Mouse (Mus musculus) midbrain, embryonic 11.5 days (tissue): ENCODE measurements around the gene Pam. TPM values are rescaled to one million over a fixed set of nuclear protein-coding genes. Genes with fewer than 3 reads are reported as not detected.

Experiments used
- ATAC-seq: fragments of 200-750 bp; cut with Nextera tagmentation; 2 replicates; pipeline ENCODE4 v1.8.0; 2017; ENCODE audit warnings: moderate TSS enrichment, moderate library complexity; ENCODE audit not compliant: low FRiP score
- DNase-seq: peaks from one replicate; pipeline ENCODE4 v3.0.0; 2015; ENCODE audit warnings: low spot score; ENCODE audit errors: missing footprints
- H3K27ac ChIP-seq: fragments of 300-500 bp; sonication (generic); 2 replicates; pipeline ENCODE4 v1.5.1; 2014; ENCODE audit warnings: low read depth, low read length
- H3K27me3 ChIP-seq: fragments of 300-500 bp; sonication (generic); 2 replicates; pipeline ENCODE4 v1.6.1; 2014; ENCODE audit warnings: mild to moderate bottlenecking, low read length, moderate library complexity, mixed read lengths; ENCODE audit not compliant: control insufficient read depth, insufficient read depth
- H3K36me3 ChIP-seq: fragments of 300-500 bp; sonication (generic); 2 replicates; pipeline ENCODE4 v1.6.1; 2014; ENCODE audit warnings: mild to moderate bottlenecking, low read length, moderate library complexity, mixed read lengths; ENCODE audit not compliant: control insufficient read depth, insufficient read depth
- H3K4me1 ChIP-seq: fragments of 300-500 bp; sonication (generic); 2 replicates; pipeline ENCODE4 v1.6.1; 2014; ENCODE audit warnings: low read length; ENCODE audit not compliant: control insufficient read depth, insufficient read depth
- H3K4me2 ChIP-seq: fragments of 300-500 bp; sonication (generic); 2 replicates; pipeline ENCODE4 v1.6.1; 2014; ENCODE audit warnings: mild to moderate bottlenecking, moderate library complexity
- H3K4me3 ChIP-seq: fragments of 300-500 bp; sonication (generic); 2 replicates; pipeline ENCODE4 v1.5.1; 2014; ENCODE audit warnings: low read depth, low read length
- H3K9ac ChIP-seq: fragments of 300-500 bp; sonication (generic); 2 replicates; pipeline ENCODE4 v1.6.1; 2014; ENCODE audit warnings: low read length
- H3K9me3 ChIP-seq: fragments of 300-500 bp; sonication (generic); 2 replicates; pipeline ENCODE4 v1.6.1; 2016; ENCODE audit warnings: low read length; ENCODE audit not compliant: control insufficient read depth
- WGBS: fragments of 180-500 bp; shearing (Covaris S2); extraction: QIAGEN DNeasy Blood & Tissue Kit; methylation state at CpG from one replicate; pipeline ENCODE4 v1.1.7; 2014; 5-methylcytosine and 5-hydroxymethylcytosine counted together
- polyA plus RNA-seq: library from polyadenylated mRNA; unstranded; fragments of >200 nt; fragmentation: Nextera tagmentation; extraction: Ambion mirVana; gene quantifications from 2 replicates; pipeline ENCODE4 v1.2.1, GENCODE M21; 2014

The Pam gene
- polyA plus RNA-seq, 1 experiment from 2014 or later = 21.1 TPM

DNA sequence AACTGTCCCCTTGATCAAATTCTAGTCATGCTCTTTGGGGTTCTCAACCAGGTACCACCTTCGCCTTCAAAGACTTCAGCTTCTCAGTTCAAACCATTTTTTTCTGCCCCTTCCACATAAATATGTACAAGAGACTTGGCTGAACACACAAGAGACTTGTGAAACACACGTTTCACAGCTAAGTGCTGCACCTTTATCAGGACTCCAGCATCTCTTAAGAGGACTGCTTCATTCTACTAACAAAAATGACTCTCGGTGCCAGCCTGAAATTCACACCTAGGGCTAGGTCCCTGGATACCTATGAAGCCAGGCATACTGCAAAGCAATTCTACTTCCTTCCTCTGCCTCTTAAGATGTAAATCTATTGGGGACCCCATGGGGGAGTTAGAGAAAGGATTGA lies 148.3 kb downstream of the Pam start:
- 78% methylated on average over 3 of the region's 3 CpGs for WGBS
- no peak for ATAC-seq
- DNase-seq = no peak
- Histone ChIP-seq H3K9ac (no peak overlapping the region), H3K4me2 (no peak overlapping the region), H3K27ac (no peak overlapping the region), H3K9me3 (no peaks in the 10 kb centered on the region), H3K4me3 (no peak overlapping the region), H3K27me3 (no peaks in the 10 kb centered on the region), H3K4me1 (no peaks in the 10 kb centered on the region), H3K36me3 (no peaks in the 10 kb centered on the region)

DNA sequence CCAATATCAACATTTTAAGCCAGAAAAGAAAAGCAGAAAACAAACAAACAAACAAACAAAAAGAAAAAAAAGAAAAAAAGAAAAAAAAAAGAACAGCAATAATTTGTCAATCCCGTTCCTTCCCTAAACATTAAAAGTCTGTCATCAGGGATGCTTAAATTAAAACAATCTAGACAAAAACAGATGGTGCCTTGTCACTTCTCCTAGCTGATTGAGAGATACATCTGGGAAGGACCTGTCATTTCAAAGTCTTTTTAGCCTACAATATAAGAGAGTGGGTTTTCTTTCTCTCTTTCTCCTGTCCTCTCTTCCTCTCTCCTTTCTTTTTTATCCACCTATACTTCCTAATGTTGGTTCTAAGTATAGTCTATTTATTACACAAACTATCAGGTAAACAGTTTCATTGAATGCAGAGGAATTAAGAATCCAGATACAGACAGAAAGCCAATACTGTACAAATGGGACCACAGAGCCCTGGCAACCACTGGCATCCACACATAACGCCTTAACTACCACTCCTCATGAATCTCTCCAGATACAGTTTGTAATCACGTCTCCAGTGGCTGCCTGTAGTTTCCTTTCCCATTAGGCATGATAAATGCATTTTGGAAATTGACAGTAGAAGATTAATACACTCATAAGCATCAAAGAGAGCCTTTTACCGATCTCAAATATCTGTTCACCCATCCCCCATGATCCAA lies 151.4 kb downstream of the Pam start:
- H3K36me3 ChIP-seq = no peaks in the 10 kb centered on the region
- no peak overlapping the region for H3K4me3 ChIP-seq
- DNase-seq (no peak), ATAC-seq (no peak)
- H3K4me1 ChIP-seq = no peaks in the 10 kb centered on the region
- no peaks in the 10 kb centered on the region for H3K27me3 ChIP-seq
- 88% methylated on average over 4 of the region's 4 CpGs for WGBS
- no peak overlapping the region for H3K4me2 ChIP-seq
- no peak overlapping the region for H3K27ac ChIP-seq
- no peak overlapping the region for H3K9ac ChIP-seq
- no peaks in the 10 kb centered on the region for H3K9me3 ChIP-seq

DNA sequence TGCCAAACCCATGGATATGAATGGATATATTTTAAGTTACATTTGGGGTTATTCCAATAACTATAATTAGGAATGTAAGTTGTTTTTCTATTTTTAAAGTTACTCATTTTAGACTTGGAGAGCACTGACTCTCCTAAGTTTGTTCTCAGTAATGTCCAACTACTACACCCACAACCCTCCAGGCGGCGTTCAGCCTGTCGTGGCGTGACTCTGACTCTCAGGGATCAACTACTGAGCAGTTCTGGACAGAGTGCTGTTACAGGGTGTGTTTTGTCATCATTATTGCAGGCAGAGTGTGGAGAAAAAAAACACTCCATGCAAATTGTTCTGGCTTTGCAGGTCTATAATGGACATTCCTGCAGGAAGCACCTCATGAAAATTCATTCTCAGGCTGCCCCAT lies 152.0 kb downstream of the Pam start:
- no peak for DNase-seq

DNA sequence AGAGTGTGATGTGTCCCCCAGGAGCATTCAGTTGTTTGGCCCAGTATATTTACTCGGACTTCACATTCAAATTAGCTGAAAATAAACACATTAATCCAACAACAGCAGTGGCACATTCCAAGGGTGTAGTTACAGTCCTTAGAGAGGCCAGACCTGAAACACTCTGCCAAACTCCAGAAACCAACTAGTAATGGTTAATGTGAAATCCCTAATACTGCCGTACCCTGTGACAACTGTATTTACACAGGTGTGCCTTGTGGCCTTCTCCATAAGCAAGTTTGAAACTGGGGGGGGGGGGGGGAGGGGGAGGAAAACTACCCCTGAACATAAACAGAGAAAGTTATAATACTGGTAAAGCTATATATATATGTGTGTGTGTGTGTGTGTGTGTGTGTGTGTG lies 152.5 kb downstream of the Pam start:
- H3K27ac ChIP-seq = no peak overlapping the region

More for the DNA sequence above, 152.0 kb downstream of the Pam start:
- no peak overlapping the region for H3K4me2 ChIP-seq
- no peak overlapping the region for H3K4me3 ChIP-seq
- no peak overlapping the region for H3K27ac ChIP-seq
- no peaks in the 10 kb centered on the region; the same call in 1 of the 2 replicates for H3K4me1 ChIP-seq
- 87% methylated on average over 4 of the region's 4 CpGs for WGBS
- no peaks in the 10 kb centered on the region for H3K36me3 ChIP-seq
- no peak; the same call in 1 of the 2 replicates for ATAC-seq
- no peaks in the 10 kb centered on the region for H3K9me3 ChIP-seq
- H3K9ac ChIP-seq = no peak overlapping the region
- H3K27me3 ChIP-seq = no peaks in the 10 kb centered on the region

DNA sequence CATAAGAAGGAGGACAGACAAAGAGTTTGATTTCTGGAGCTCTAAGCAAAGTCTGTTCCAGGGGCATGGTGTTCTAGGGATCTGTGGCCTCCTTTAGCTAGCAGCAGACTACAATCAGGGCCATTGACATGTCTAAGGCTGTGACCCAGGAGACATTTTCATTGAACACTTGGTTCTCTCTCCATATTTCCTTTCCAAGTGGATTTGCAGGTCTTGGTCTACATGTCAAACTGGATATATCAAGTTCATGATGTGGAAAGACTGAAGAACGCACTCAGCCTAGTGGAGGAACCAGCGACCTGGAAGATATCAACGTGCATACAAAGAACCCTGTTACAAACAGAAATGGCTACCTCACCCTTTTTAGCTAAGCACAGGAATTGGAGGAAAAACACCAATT lies 156.9 kb downstream of the Pam start:
- no peaks in the 10 kb centered on the region for H3K36me3 ChIP-seq
- no peak for DNase-seq
- H3K4me2 ChIP-seq = no peak overlapping the region
- no peak overlapping the region for H3K4me3 ChIP-seq
- no peaks in the 10 kb centered on the region for H3K9me3 ChIP-seq
- no peak overlapping the region for H3K9ac ChIP-seq
- WGBS = 81% methylated on average over 3 of the region's 3 CpGs
- H3K27ac ChIP-seq = no peak overlapping the region
- H3K4me1 ChIP-seq = peaks cover 2% of the 10 kb centered on the region; the same call in 1 of the 2 replicates
- ATAC-seq = no peak
- H3K27me3 ChIP-seq = no peaks in the 10 kb centered on the region

More for the DNA sequence above, 152.5 kb downstream of the Pam start:
- Histone ChIP-seq H3K27me3 (no peaks in the 10 kb centered on the region), H3K9ac (no peak overlapping the region), H3K4me1 (peaks cover 2% of the 10 kb centered on the region; the same call in 1 of the 2 replicates), H3K4me2 (no peak overlapping the region), H3K4me3 (no peak overlapping the region), H3K36me3 (no peaks in the 10 kb centered on the region), H3K9me3 (no peaks in the 10 kb centered on the region)
- 67% methylated on average over 2 of the region's 2 CpGs for WGBS
- ATAC-seq (no peak), DNase-seq (no peak)

DNA sequence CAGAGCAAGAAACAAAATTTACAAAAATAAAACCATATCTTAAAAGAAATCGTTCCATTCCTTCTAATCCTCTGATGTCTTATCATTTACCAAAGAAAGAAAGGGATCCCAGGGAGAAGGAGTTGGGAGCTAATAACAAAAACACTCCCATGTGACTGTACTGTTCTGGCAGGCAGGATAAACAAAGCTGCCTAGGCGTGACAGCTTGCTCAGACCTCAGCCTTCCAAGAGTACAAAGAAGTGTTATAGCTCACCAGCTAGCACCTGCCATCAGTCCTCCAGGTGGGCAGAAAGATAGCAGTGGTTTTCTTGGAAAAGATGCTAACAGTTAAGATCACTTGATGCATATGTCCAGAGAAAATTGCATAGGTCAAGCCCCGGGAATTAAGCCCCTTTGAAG lies 157.4 kb downstream of the Pam start:
- Histone ChIP-seq H3K27me3 (no peaks in the 10 kb centered on the region), H3K4me2 (no peak overlapping the region), H3K9ac (no peak overlapping the region), H3K4me3 (no peak overlapping the region), H3K36me3 (no peaks in the 10 kb centered on the region), H3K27ac (no peak overlapping the region), H3K9me3 (no peaks in the 10 kb centered on the region), H3K4me1 (peaks cover 2% of the 10 kb centered on the region; the same call in 1 of the 2 replicates)
- WGBS = 42% methylated on average over 3 of the region's 3 CpGs
- ATAC-seq (0 out of 2 replicates have a peak, but pooled peaks have one; percentile 38), DNase-seq (no peak)

DNA sequence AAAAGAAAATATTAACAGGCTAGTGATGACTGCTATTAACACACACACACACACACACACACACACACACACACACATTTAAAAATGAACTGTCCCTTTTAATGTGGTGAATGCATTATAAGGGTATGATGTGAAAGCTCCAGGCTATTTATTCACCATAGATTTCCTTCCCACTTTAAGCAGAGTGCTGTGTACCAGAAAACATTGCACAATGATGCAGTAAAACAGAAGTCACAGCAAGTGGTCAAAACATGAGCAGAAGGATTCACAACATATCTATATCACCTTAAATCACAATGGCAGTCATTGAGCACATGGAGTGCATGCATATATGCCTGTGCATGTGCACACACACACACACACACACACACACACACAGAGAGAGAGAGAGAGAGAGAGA lies 160.5 kb downstream of the Pam start:
- ATAC-seq (no peak), DNase-seq (peak; percentile 35)
- no peak overlapping the region for H3K4me3 ChIP-seq
- H3K9me3 ChIP-seq = no peaks in the 10 kb centered on the region
- H3K27me3 ChIP-seq = no peaks in the 10 kb centered on the region
- H3K9ac ChIP-seq = no peak overlapping the region
- peaks cover 2% of the 10 kb centered on the region; the same call in 1 of the 2 replicates for H3K4me1 ChIP-seq
- H3K27ac ChIP-seq = no peak overlapping the region
- no peak overlapping the region for H3K4me2 ChIP-seq
- no peaks in the 10 kb centered on the region for H3K36me3 ChIP-seq

DNA sequence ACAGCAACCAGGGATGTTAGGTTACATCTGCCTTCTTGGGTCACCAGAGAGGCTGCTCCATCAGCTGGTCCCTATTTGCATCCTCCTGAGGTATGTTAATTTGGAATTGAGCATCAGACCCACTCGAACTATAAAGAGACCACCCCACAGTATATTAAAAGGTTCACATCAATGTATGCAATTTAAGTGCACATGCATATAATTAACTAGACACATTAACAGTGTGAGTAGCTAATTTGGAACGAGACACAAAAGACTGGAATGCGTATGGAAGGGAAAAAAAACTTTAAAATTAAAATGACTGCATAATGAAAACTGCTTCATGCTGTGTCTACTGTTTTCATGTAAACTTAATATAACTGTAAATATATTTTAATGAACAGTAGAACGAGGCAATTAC lies 164.2 kb downstream of the Pam start:
- Histone ChIP-seq H3K27me3 (no peaks in the 10 kb centered on the region), H3K27ac (no peak overlapping the region), H3K4me2 (no peak overlapping the region), H3K4me1 (peaks cover 7% of the 10 kb centered on the region; the same call in 1 of the 2 replicates), H3K4me3 (no peak overlapping the region), H3K9me3 (no peaks in the 10 kb centered on the region), H3K36me3 (no peaks in the 10 kb centered on the region), H3K9ac (no peak overlapping the region)
- ATAC-seq = no peak
- 84% methylated on average over 4 of the region's 4 CpGs for WGBS
- DNase-seq = no peak

DNA sequence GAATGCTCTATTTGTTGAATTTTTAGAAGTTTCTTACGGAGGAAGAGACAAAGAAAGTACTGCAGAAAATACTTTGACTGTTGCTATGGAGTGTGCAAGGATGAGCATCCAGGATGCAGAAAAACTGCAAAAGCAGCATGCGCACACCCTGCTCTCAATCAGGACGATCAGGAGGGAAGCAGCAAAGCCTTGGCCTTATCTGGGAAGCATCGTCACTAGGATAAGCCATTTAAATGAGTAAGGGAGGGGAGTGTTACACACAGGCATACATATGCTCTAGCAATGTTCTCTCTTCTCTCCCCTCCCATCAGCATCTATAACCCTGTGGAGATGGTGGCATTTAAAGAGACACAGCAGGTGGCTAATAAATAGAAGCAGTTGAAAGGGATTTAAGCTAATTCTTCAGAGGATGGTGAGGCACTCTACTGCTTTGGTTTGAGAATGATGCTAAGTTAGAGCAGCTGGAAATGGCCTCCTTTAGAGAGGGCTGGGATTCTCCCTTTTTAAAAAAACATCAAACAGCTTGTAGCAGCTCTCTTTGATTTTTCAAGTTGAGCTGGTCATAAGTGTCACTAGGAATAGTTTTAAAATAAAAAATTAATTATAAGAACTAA lies 165.9 kb downstream of the Pam start:
- Histone ChIP-seq H3K36me3 (no peaks in the 10 kb centered on the region), H3K27ac (no peak overlapping the region), H3K4me3 (no peak overlapping the region), H3K27me3 (no peaks in the 10 kb centered on the region), H3K9ac (no peak overlapping the region), H3K4me1 (peaks cover 7% of the 10 kb centered on the region; the same call in 1 of the 2 replicates), H3K9me3 (no peaks in the 10 kb centered on the region), H3K4me2 (no peak overlapping the region; the same call in 1 of the 2 replicates)
- DNase-seq (peak; percentile 86), ATAC-seq (peak; percentile 90)
- WGBS = 22% methylated on average over 4 of the region's 4 CpGs
